Mouse (Mus musculus): ENCODE data around the gene Barhl2. TPM values are rescaled to one million over a fixed set of nuclear protein-coding genes. Genes with fewer than 3 reads are reported as not detected.
A peak's percentile ranks its signal among the peaks of the same experiment; 100 is the strongest.

Barhl2 gene
- total RNA-seq, 2 experiments from 2014 or later, result not detected

GRCm38 (mm10) chr5:106455106-106455920, 2.7 kb downstream of the Barhl2 start:
- DNase-seq, result no peak

- DNase-seq, result no peak
Observed at GRCm38 (mm10) chr5:106454411-106455105, 3.4 kb downstream of the Barhl2 start.

- DNase-seq, result no peak
Observed at GRCm38 (mm10) chr5:106453886-106454321, 4.1 kb downstream of the Barhl2 start.

GRCm38 (mm10) chr5:106453181-106453885, 4.6 kb downstream of the Barhl2 start:
- DNase-seq, result no peak

- DNase-seq, result no peak
Observed at GRCm38 (mm10) chr5:106452686-106453085, 5.3 kb downstream of the Barhl2 start.

- DNase-seq, result no peak
Observed at GRCm38 (mm10) chr5:106451681-106452440, 6.1 kb downstream of the Barhl2 start.

- DNase-seq, result no peak
Observed at GRCm38 (mm10) chr5:106450426-106451160, 7.4 kb downstream of the Barhl2 start.

GRCm38 (mm10) chr5:106449720-106450425, 8.1 kb downstream of the Barhl2 start:
- no peak for DNase-seq

GRCm38 (mm10) chr5:106448798-106449125, 9.2 kb downstream of the Barhl2 start:
- peak; percentile 33 for DNase-seq

GRCm38 (mm10) chr5:106447951-106448797, 9.8 kb downstream of the Barhl2 start:
- no peak for DNase-seq

GRCm38 (mm10) chr5:106447091-106447820, 10.7 kb downstream of the Barhl2 start:
- no peak for DNase-seq

- no peak for DNase-seq
Observed at GRCm38 (mm10) chr5:106446593-106446992, 11.4 kb downstream of the Barhl2 start.

- no peak for DNase-seq
Observed at GRCm38 (mm10) chr5:106445681-106446080, 12.3 kb downstream of the Barhl2 start.

- no peak for DNase-seq
Observed at GRCm38 (mm10) chr5:106438916-106439315, 19.1 kb downstream of the Barhl2 start.

GRCm38 (mm10) chr5:106426069-106426468, 31.9 kb downstream of the Barhl2 start:
- DNase-seq, result no peak

- DNase-seq, result no peak
Observed at GRCm38 (mm10) chr5:106420871-106421270, 37.1 kb downstream of the Barhl2 start.

- no peak for DNase-seq
Observed at GRCm38 (mm10) chr5:106420370-106420769, 37.6 kb downstream of the Barhl2 start.

- DNase-seq, result peak; percentile 16
Observed at GRCm38 (mm10) chr5:106417210-106417609, 40.8 kb downstream of the Barhl2 start.

GRCm38 (mm10) chr5:106416550-106416949, 41.4 kb downstream of the Barhl2 start:
- DNase-seq, result no peak
